Mouse (Mus musculus): ENCODE measurements around the gene 3110009E18Rik. TPM values are rescaled to one million over a fixed set of nuclear protein-coding genes. Genes with fewer than 3 reads are reported as not detected.

3110009E18Rik gene
- polyA plus RNA-seq (2012; rRNA removed) = 6.5 and 7.7 TPM in 2 replicates

DNA sequence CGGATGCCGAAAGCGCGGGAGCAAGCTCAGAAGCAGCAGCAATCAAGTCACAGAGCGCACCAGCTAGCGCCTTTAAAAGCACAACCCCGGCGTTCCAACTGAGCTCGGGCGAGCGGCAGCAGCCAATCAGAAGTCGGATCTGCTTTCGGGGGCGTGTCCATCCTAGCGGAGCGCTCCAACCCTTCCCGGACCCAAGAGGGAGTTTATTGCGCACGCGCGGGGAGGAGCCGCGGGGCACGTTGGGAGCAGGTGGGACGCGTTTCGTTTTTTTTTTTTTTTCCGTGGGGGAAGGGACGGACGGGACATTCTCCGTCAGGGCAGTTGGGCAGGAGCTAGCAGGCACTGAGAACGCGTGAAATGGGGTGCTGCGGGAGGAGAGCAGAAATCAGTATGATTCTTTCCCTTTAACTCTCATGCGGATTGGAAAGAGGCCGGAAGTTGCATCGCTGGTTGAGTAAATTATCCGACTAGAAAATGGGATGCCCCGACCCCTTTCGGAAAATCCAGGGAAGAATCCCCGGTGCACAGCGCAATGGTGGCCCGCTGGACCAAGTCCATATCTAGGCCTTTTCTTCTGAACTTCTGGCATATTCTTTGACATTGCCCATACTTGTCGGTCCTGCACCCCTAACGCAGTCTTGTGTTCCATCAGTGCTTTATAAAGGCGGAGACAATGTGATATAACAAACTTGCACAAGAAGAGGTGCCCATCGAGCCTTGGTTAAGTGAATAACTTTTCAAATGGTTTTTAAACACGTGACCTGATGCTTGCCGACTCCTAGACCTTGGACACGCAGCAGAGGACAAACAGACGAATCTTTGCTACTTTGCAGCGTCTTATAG, at the start of gene 3110009E18Rik, which contains the start of gene Dbi:
Gene 3110009E18Rik (plus strand): TSS at position 219 of the 843 bp plus-strand sequence.
Gene Dbi (minus strand): TSS at position 110 of the 843 bp plus-strand sequence.
- Histone ChIP-seq H3K27ac (ENCODE audit: insufficient read depth, low read length) (peak within 1 kb of the TSS; percentile 79), H3K4me3 (replicated peaks; ENCODE audit: insufficient read depth, low read depth, low read length) (peak within 1 kb of the TSS; percentile 79), H3K4me1 (ENCODE audit: control insufficient read depth, insufficient read depth, low read length) (peaks cover 9% of the 10 kb centered on the region), H3K27me3 (ENCODE audit: control insufficient read depth, insufficient read depth, low read length) (no peaks in the 10 kb centered on the region)
- peak; percentile 91 for TF ChIP-seq POLR2A (IDR thresholded peaks at IDR 0.05; ENCODE audit: borderline replicate concordance, insufficient read depth, low read length)
- TF ChIP-seq CTCF (IDR thresholded peaks at IDR 0.05; ENCODE audit: borderline replicate concordance, insufficient read depth, low read depth, low read length) = no peak
- WGBS = 1% methylated on average over 52 of the region's 52 CpGs
- DNase-seq = peak; percentile 98 to 99

DNA sequence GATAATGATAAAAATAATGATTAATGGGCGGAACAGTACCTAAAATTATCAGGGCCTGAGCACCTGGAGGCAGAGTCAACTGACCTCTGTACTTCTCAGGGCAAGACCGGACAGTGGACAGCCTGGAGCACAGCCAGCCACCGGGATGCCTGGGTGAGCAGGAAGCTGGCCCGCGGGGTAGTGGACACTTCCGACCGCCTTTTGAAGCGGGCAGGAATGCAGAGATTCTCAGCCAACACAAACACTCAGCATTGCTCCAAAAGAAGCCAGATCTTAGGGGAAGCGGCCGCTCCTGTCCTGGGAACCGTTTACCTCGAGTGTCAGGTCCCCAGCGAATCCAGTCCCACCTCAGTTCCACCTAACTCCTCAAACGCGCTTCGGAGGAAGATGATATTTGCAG, 48.1 kb upstream of the 3110009E18Rik start:
- 8% methylated on average over 16 of the region's 16 CpGs for WGBS
- TF ChIP-seq POLR2A (IDR thresholded peaks at IDR 0.05; ENCODE audit: borderline replicate concordance, insufficient read depth, low read length) (no peak), CTCF (IDR thresholded peaks at IDR 0.05; ENCODE audit: borderline replicate concordance, insufficient read depth, low read depth, low read length) (no peak)
- no peak overlapping the region for H3K27ac ChIP-seq (ENCODE audit: insufficient read depth, low read length)
- H3K4me1 ChIP-seq (ENCODE audit: control insufficient read depth, insufficient read depth, low read length) = no peaks in the 10 kb centered on the region
- peak overlapping the region; percentile 40 for H3K4me3 ChIP-seq (replicated peaks; ENCODE audit: insufficient read depth, low read depth, low read length)
- no peaks in the 10 kb centered on the region; the same call in 1 of the 2 replicates for H3K27me3 ChIP-seq (ENCODE audit: control insufficient read depth, insufficient read depth, low read length)
- peak; percentile 48 to 52 for DNase-seq

DNA sequence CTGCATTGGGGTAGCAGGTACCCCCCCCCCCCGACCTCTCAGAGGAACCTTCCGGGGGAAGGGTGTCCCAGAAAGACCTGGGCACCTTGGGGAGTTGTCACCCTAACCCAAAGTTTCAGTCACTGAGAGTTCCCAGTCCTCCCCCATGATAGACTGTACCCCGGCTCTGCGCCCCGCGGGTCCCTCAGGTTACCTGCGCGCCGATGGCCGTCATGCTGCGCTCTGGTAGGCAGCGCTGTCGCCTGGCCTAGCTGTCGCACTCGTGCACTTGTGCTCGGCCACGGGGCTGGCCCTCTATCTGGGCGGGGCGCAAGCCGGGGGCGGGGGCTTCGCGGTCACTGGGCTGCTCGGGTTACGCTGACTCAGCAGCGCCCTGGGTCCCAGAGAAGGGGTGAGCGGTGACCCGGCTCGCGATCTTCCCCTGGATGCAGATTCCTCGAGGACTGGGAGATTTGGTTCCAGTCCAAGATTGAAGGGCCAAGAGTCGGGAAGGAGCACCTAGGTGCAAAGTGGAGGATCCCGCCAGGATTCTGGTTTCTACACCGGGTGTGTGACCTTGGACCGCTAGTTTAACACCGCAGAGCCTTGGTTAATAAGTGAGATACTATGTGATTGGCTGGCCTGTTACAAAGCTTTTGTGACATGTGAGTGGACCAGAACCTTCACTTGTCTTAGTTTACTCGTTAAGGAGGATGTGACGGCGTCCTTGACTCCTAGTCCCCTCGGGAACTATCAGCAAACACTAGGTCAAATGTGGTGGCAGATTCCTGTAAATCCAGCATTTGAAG, 47.3 kb upstream of the 3110009E18Rik start, which contains the start of gene Tmem37:
Gene Tmem37 (minus strand): TSS at position 556 of the 788 bp plus-strand sequence.
- WGBS = 12% methylated on average over 40 of the region's 40 CpGs
- Histone ChIP-seq H3K4me3 (replicated peaks; ENCODE audit: insufficient read depth, low read depth, low read length) (peak within 1 kb of the TSS; percentile 40), H3K27me3 (ENCODE audit: control insufficient read depth, insufficient read depth, low read length) (no peaks in the 10 kb centered on the region; the same call in 1 of the 2 replicates), H3K27ac (ENCODE audit: insufficient read depth, low read length) (no peak within 1 kb of the TSS), H3K4me1 (ENCODE audit: control insufficient read depth, insufficient read depth, low read length) (no peaks in the 10 kb centered on the region)
- DNase-seq = peak; percentile 32 to 35
- TF ChIP-seq POLR2A (IDR thresholded peaks at IDR 0.05; ENCODE audit: borderline replicate concordance, insufficient read depth, low read length) = no peak
- TF ChIP-seq CTCF (IDR thresholded peaks at IDR 0.05; ENCODE audit: borderline replicate concordance, insufficient read depth, low read depth, low read length) = no peak

DNA sequence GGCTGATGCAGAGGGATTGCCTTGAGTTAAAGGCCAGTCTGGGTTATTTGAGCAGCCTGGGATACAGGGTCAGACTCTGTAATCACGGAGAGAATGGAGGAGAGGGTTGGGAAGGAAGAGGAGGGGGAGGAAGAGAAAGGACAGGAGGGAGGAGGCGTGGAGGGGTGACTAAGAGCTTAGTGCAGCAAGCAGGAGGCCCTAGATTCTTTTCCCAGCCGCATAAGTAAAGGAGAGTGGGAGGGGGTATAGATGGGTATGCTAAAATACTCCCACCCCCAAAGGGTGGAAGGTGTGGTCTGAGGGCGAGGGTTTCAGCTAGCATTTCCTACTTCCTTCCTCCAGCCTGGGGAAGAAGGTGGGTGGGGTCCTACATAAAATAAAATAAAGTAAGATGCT, 46.7 kb upstream of the 3110009E18Rik start:
- no peak overlapping the region for H3K27ac ChIP-seq (ENCODE audit: insufficient read depth, low read length)
- WGBS = 84% methylated on average over 4 of the region's 4 CpGs
- no peaks in the 10 kb centered on the region; the same call in 1 of the 2 replicates for H3K27me3 ChIP-seq (ENCODE audit: control insufficient read depth, insufficient read depth, low read length)
- TF ChIP-seq POLR2A (IDR thresholded peaks at IDR 0.05; ENCODE audit: borderline replicate concordance, insufficient read depth, low read length) (no peak), CTCF (IDR thresholded peaks at IDR 0.05; ENCODE audit: borderline replicate concordance, insufficient read depth, low read depth, low read length) (no peak)
- no peak overlapping the region for H3K4me3 ChIP-seq (replicated peaks; ENCODE audit: insufficient read depth, low read depth, low read length)
- DNase-seq = no peak
- H3K4me1 ChIP-seq (ENCODE audit: control insufficient read depth, insufficient read depth, low read length) = no peaks in the 10 kb centered on the region

DNA sequence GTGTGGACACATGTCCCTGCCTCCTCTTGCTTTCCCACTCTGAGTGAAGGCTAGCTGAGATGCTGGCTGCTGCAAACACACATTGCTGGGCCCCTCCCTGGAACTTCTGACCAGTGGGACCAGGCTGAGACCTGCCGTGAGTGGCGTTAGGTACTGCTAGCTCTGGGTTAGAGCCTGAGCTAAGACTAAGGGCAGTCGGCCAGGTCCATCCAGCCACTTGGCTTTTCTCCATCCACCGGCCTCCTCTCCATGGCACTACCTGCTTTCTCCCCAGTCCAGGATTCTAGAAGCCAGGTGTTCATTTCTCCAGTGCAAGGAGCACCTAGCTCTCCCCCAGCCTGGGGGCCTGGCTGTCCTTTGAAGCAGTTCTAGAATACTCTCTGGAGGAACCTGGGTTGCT, 46.1 kb upstream of the 3110009E18Rik start:
- no peak for TF ChIP-seq POLR2A (IDR thresholded peaks at IDR 0.05; ENCODE audit: borderline replicate concordance, insufficient read depth, low read length)
- no peak for TF ChIP-seq CTCF (IDR thresholded peaks at IDR 0.05; ENCODE audit: borderline replicate concordance, insufficient read depth, low read depth, low read length)
- H3K4me3 ChIP-seq (replicated peaks; ENCODE audit: insufficient read depth, low read depth, low read length) = no peak overlapping the region
- no peak overlapping the region for H3K27ac ChIP-seq (ENCODE audit: insufficient read depth, low read length)
- no peaks in the 10 kb centered on the region for H3K4me1 ChIP-seq (ENCODE audit: control insufficient read depth, insufficient read depth, low read length)
- 38% methylated on average over 4 of the region's 4 CpGs for WGBS
- no peaks in the 10 kb centered on the region; the same call in 1 of the 2 replicates for H3K27me3 ChIP-seq (ENCODE audit: control insufficient read depth, insufficient read depth, low read length)
- DNase-seq = peak; percentile 41 to 51

DNA sequence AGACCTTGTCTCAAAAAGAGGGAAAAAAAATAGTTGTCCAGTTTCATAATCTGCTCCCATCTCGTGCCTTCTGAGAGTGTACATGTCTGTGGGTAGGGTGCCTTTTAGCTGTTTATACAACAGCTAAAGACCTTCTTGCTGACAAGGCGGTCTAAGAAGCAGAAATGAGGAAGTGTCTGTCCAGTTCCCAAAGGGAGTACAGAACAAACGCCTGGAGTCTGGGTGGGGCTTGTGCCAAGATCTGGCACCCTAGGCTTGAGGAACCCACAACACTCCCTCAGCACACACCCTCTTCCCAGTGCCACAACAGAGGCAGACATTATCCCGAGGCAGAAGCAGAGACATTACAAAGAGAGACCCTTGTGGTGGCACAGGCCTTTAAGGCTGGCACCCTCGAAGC, 45.5 kb upstream of the 3110009E18Rik start:
- 86% methylated on average over 5 of the region's 5 CpGs for WGBS
- Histone ChIP-seq H3K4me3 (replicated peaks; ENCODE audit: insufficient read depth, low read depth, low read length) (no peak overlapping the region), H3K4me1 (ENCODE audit: control insufficient read depth, insufficient read depth, low read length) (no peaks in the 10 kb centered on the region), H3K27ac (ENCODE audit: insufficient read depth, low read length) (no peak overlapping the region), H3K27me3 (ENCODE audit: control insufficient read depth, insufficient read depth, low read length) (no peaks in the 10 kb centered on the region; the same call in 1 of the 2 replicates)
- TF ChIP-seq CTCF (IDR thresholded peaks at IDR 0.05; ENCODE audit: borderline replicate concordance, insufficient read depth, low read depth, low read length) (no peak), POLR2A (IDR thresholded peaks at IDR 0.05; ENCODE audit: borderline replicate concordance, insufficient read depth, low read length) (no peak)
- DNase-seq = no peak

DNA sequence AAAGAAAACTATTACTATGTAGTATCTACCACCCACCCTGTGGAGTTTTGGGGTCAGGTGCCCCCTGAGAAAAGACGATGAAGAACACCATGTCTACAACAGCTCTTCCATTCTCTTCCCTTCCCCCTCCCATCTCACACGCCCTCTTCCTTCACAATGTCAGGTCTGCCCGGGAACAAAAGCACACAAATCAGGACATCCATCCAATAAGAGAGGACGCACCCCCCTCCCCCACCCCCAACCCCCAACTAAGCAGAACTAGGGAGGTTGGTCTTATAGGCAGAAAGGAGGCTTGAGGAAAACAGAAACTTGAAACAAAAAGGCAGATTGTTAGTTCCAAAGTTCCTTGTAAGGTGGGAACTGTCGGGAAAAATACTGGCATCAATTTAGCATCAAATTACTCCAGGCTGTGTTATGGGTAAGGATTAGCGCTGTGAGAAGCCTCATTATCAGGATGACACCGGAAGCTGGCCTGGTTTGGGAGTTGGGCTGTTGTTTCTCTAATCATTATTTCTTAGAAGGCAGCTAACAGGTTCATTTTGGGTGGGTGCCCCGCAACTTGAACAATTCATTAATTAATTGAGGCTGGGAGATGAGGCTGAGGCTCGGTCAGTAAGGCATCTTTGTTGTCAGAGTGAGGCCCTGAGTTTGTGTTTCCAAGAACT, 43.1 kb upstream of the 3110009E18Rik start:
- no peak for TF ChIP-seq CTCF (IDR thresholded peaks at IDR 0.05; ENCODE audit: borderline replicate concordance, insufficient read depth, low read depth, low read length)
- no peak for TF ChIP-seq POLR2A (IDR thresholded peaks at IDR 0.05; ENCODE audit: borderline replicate concordance, insufficient read depth, low read length)
- Histone ChIP-seq H3K4me1 (ENCODE audit: control insufficient read depth, insufficient read depth, low read length) (no peaks in the 10 kb centered on the region), H3K27me3 (ENCODE audit: control insufficient read depth, insufficient read depth, low read length) (no peaks in the 10 kb centered on the region; the same call in 1 of the 2 replicates), H3K27ac (ENCODE audit: insufficient read depth, low read length) (no peak overlapping the region), H3K4me3 (replicated peaks; ENCODE audit: insufficient read depth, low read depth, low read length) (no peak overlapping the region)
- 39% methylated on average over 9 of the region's 9 CpGs for WGBS
- no peak for DNase-seq
